Mouse (Mus musculus): ENCODE data around the gene Tmprss11f.
A peak's percentile ranks its signal among the peaks of the same experiment; 100 is the strongest.
"Not testable (repeated sequence)": the region's sequence is repeated elsewhere in the genome, so short reads cannot be mapped to it uniquely, and the experiment has no call there.

Tmprss11f gene

GRCm38 (mm10) chr5:86632324-86632723, at the start of gene Tmprss11f:
Tmprss11f (minus strand) TSS chr5:86632424.
- no peak for DNase-seq (ENCODE audit: low spot score in 2 of 2)

GRCm38 (mm10) chr5:86676262-86676661, 44.0 kb upstream of the Tmprss11f start, which contains the start of gene Tmprss11b:
Tmprss11b (minus strand) TSS chr5:86676362.
- no peak for DNase-seq (ENCODE audit: low spot score in 2 of 2)

GRCm38 (mm10) chr5:86649185-86649584, 17.0 kb upstream of the Tmprss11f start:
- DNase-seq (ENCODE audit: low spot score in 2 of 2), result peak in 1 of 2 experiments; percentile 30

- DNase-seq (ENCODE audit: low spot score in 2 of 2), result no peak
Measured at GRCm38 (mm10) chr5:86640795-86641194, 8.6 kb upstream of the Tmprss11f start.

GRCm38 (mm10) chr5:86630700-86631099, 1.5 kb downstream of the Tmprss11f start:
- no peak for DNase-seq (ENCODE audit: low spot score in 2 of 2)

GRCm38 (mm10) chr5:86621778-86622177, 10.4 kb downstream of the Tmprss11f start:
- DNase-seq (ENCODE audit: low spot score in 2 of 2), result no peak

- no peak for DNase-seq (ENCODE audit: low spot score in 2 of 2)
Measured at GRCm38 (mm10) chr5:86585896-86586295, 46.3 kb downstream of the Tmprss11f start.

GRCm38 (mm10) chr5:86582618-86583017, 49.6 kb downstream of the Tmprss11f start:
- DNase-seq (ENCODE audit: low spot score in 2 of 2), result no peak

GRCm38 (mm10) chr5:86581998-86582397, 50.2 kb downstream of the Tmprss11f start:
- DNase-seq (ENCODE audit: low spot score in 2 of 2), result no peak

GRCm38 (mm10) chr5:86578761-86579160, 53.5 kb downstream of the Tmprss11f start:
- DNase-seq (ENCODE audit: low spot score in 2 of 2), result not testable (repeated sequence)

GRCm38 (mm10) chr5:86546693-86547092, 85.5 kb downstream of the Tmprss11f start:
- no peak for DNase-seq (ENCODE audit: low spot score in 2 of 2)

- no peak for DNase-seq (ENCODE audit: low spot score in 2 of 2)
Measured at GRCm38 (mm10) chr5:86540601-86541000, 91.6 kb downstream of the Tmprss11f start.

GRCm38 (mm10) chr5:86528725-86529124, 103.5 kb downstream of the Tmprss11f start:
- DNase-seq (ENCODE audit: low spot score in 2 of 2), result peak in 1 of 2 experiments; percentile 2

GRCm38 (mm10) chr5:86518500-86518899, 113.7 kb downstream of the Tmprss11f start, which contains the start of gene Tmprss11g:
Tmprss11g (minus strand) TSS chr5:86518600.
- no peak for DNase-seq (ENCODE audit: low spot score in 2 of 2)

- no peak for DNase-seq (ENCODE audit: low spot score in 2 of 2)
Measured at GRCm38 (mm10) chr5:86511538-86511937, 120.7 kb downstream of the Tmprss11f start.

GRCm38 (mm10) chr5:86493453-86493852, 138.8 kb downstream of the Tmprss11f start:
- DNase-seq (ENCODE audit: low spot score in 2 of 2), result no peak

- no peak for DNase-seq (ENCODE audit: low spot score in 2 of 2)
Measured at GRCm38 (mm10) chr5:86482562-86482961, 149.7 kb downstream of the Tmprss11f start.

GRCm38 (mm10) chr5:86482031-86482430, 150.2 kb downstream of the Tmprss11f start:
- DNase-seq (ENCODE audit: low spot score in 2 of 2), result no peak

GRCm38 (mm10) chr5:86473859-86474258, 158.4 kb downstream of the Tmprss11f start:
- DNase-seq (ENCODE audit: low spot score in 2 of 2), result no peak
